Mouse (Mus musculus) lung, postnatal 0 days (tissue): ENCODE results near the gene Spg21.

Source experiments
- CTCF ChIP-seq: IDR thresholded peaks from 2 replicates; pipeline ENCODE4 v1.5.1; 2016; ENCODE audit warnings: antibody characterized with exemption, mild to moderate bottlenecking
- EP300 ChIP-seq: IDR thresholded peaks from 2 replicates; pipeline ENCODE4 v1.6.1; 2016; ENCODE audit warnings: antibody characterized with exemption, mild to moderate bottlenecking, control low read depth

- TF ChIP-seq CTCF (no peak), EP300 (no peak)
Observed at GRCm38 (mm10) chr9:65528417-65529038, 67.8 kb downstream of the Spg21 start.
